Mouse (Mus musculus) megakaryocyte progenitor cell, adult 5-6 weeks (primary cell): ENCODE results near the gene Polq. TPM values are rescaled to one million over a fixed set of nuclear protein-coding genes. Genes with fewer than 3 reads are reported as not detected.
"Not testable (repeated sequence)": the region's sequence is repeated elsewhere in the genome, so short reads cannot be mapped to it uniquely, and the experiment has no call there.

Experiments
- ATAC-seq: replicated peaks from 2 replicates; pipeline ENCODE4 v1.8.0; 2016; ENCODE audit warnings: mild to moderate bottlenecking, moderate TSS enrichment, inconsistent platforms; ENCODE audit not compliant: poor library complexity
- total RNA-seq, 2 experiments: library from RNA; stranded (forward) in 1 of 2; stranded (reverse) in 1 of 2; fragments of 157-497, 149-512 nt in 1 of 2; fragments of 200-1000 nt in 1 of 2; gene quantifications; 2 replicates each; pipeline versions ENCODE4 v1.2.3 to v1.2.4; 2015 to 2017

The Polq gene
- total RNA-seq, 2 experiments from 2014 or later, result 20.7 to 28.1 TPM

DNA sequence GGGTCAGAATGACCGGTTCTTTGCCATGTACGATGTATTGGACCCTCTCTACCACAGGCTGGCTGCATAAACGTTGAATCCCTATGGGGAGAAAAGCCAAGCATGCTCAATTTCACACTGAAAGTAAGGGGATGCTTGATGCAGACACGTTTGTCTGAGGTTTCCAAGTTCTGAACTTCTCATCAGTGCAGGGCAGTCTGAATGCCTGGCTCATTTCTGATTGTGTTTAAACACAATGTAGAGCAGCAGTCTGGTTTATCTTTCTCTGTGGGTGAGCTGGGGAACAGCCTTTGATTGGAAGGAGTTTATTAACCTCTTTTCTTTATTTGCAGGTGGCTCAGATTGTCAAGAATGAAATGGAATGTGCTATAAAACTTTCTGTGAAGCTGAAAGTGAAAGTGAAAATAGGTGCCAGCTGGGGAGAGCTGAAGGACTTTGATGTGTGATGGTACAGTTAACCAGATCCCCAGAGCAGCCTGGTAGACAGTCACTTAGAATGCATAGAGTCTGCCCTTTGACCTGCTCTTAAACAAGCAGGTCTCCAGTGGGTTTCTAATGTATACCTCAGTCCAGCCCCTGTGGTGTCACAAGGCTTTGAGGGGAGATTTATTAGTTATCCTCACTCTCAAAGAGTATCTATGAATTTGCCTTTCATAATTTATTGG lies 82.7 kb downstream of the Polq start:
- no peak for ATAC-seq

DNA sequence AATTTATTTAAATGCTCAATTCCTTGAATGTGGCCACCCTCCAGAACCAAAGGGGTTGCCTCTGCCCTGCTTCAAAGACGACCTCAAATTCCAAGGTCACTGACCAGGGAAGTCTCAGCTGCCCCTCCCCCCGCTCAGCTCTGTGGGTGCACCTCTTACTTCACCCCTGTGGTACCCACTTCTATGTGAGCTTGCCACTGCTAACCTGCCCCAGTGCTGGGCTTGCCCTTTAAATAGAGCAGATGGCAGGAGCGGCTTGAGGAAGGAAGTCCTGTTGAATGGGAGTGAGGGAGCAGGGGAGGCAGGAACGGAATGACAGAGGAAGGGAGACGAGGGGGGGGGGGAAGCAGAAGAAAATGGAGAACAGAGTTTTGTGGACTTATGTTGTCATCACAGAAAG lies 97.2 kb downstream of the Polq start:
- no peak for ATAC-seq

DNA sequence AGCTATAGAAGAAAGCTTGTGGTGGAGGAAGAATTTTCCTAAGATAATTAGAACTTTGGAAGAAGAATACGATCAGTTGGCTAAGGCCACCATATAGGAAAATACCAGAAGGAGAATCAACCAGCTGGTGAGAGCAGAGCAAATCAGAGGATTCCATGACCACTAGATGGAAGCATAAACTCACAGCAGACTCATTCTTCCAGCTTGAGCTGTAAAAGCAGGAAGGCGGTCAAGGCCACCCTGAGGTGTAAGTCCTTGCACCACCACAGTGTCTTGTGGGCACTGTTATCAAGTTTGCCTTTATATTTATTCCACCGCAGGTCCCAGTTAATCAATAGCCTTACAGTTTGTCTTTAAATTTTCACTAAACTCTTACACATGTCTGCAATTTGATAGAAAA lies 97.7 kb downstream of the Polq start:
- ATAC-seq, result peak; percentile 93

DNA sequence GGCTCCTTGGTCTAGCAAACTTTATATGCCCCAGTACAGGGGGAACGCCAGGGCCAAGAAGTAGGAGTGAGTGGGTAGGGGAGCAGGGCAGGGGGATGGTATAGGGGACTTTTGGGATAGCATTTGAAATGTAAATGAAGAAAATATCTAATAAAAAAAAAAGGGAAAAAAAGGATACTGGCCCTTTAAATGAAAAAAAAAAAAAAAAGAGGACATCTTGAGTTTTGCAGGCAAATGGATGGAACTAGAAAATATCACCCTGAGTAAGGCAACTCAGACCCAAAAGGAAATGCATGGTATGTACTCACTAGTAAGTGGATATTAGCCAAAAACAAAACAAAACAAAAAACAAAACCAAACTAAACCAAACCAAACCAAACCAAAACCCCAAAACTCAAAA lies 113.6 kb downstream of the Polq start:
- ATAC-seq, result not testable (repeated sequence)

Other genes with a start within 250 kb of the Polq start
- gene Slc15a2, start 226.8 kb upstream of the Polq start, total RNA-seq (2015), result 5.3 and 7.5 TPM in 2 replicates
- 8.0 and 10.3 TPM in 2 replicates for gene Slc15a2, start 226.8 kb upstream of the Polq start, total RNA-seq (2017)
- 12.7 and 18.7 TPM in 2 replicates for gene Iqcb1, start 183.4 kb upstream of the Polq start, total RNA-seq (2015)
- gene Iqcb1, start 183.4 kb upstream of the Polq start, total RNA-seq (2017), result 11.1 and 11.7 TPM in 2 replicates
- gene Eaf2, start 136.8 kb upstream of the Polq start, total RNA-seq (2015), result 0.42 and 1.4 TPM in 2 replicates
- 1.1 TPM in 1 of 2 replicates, not detected in the other for gene Eaf2, start 136.8 kb upstream of the Polq start, total RNA-seq (2017)
- gene Golgb1, start 136.6 kb upstream of the Polq start, total RNA-seq (2015), result 14.1 and 18.5 TPM in 2 replicates
- gene Golgb1, start 136.6 kb upstream of the Polq start, total RNA-seq (2017), result 30.7 and 37.1 TPM in 2 replicates
- gene Hcls1, start 76.8 kb upstream of the Polq start, total RNA-seq (2015), result 17.2 and 21.3 TPM in 2 replicates
- 134 and 150 TPM in 2 replicates for gene Hcls1, start 76.8 kb upstream of the Polq start, total RNA-seq (2017)
- 0.12 and 0.67 TPM in 2 replicates for gene Fbxo40, start 21.3 kb upstream of the Polq start, total RNA-seq (2015)
- gene Fbxo40, start 21.3 kb upstream of the Polq start, total RNA-seq (2017), result 0.64 and 2.0 TPM in 2 replicates